Mouse (Mus musculus) bone marrow, adult 2 months (tissue): ENCODE measurements around the gene Gins2.

ENCODE experiments used
- CTCF ChIP-seq: fragments of 200-500 bp; IDR thresholded peaks from 2 replicates; pipeline ENCODE4 v1.5.1; 2011; ENCODE audit warnings: low read length, control low read depth; ENCODE audit not compliant: control insufficient read depth, insufficient read depth
- POLR2A ChIP-seq: fragments of 200-500 bp; IDR thresholded peaks from 2 replicates; pipeline ENCODE4 v1.6.1; 2011; ENCODE audit warnings: low read depth, mild to moderate bottlenecking, control low read depth, low read length, borderline replicate concordance; ENCODE audit not compliant: control insufficient read depth

- TF ChIP-seq CTCF (no peak), POLR2A (no peak)
These were observed 49.1 kb downstream of the Gins2 start for GRCm38 (mm10) chr8:120539775-120540625.
